Comparison of ENCODE assay signal across 16 mouse cellular contexts in the genomic region with DNA sequence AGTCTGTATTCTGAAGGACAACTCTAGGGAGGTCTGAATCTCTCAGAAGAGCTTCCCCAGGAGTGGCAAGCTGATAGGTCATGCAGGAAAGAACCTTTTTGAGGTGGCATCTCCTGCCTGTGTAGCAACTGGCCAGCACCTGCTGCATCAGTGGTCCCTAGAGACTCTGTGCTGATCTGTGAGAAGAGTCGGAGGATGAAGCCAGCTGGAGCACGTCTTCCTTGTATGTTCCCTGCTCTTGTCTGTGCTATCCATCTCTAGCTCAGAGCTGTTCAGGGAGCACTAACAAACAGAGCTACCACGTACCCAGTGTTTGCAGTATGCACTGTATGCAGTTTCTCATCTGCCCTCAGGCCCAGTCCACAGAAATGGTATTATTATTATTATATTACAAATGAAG.
"Had no signal": no experiment of that assay in that cellular context is flagged by ENCODE, and none has a peak within 500 bp of the region (broad histone marks: within the 10 kb centered on the region; RNA-seq: fewer than 3 reads in every experiment).

No protein-coding gene starts in this region.

- H3K4me3 ChIP-seq: neural tube, embryonic 13.5 days; neural tube, embryonic 15.5 days; stomach, embryonic 15.5 days had no signal

- H3K36me3 ChIP-seq: neural tube, embryonic 15.5 days; stomach, embryonic 15.5 days had no signal

- H3K9me3 ChIP-seq: stomach, embryonic 15.5 days had no signal

- H3K4me1 ChIP-seq: neural tube, embryonic 13.5 days; stomach, embryonic 15.5 days had no signal

- H3K9ac ChIP-seq: neural tube, embryonic 13.5 days; neural tube, embryonic 15.5 days; stomach, embryonic 15.5 days had no signal

- DNase-seq: retina, postnatal 1 day; right cerebral cortex, adult 18-20 months; right cerebral cortex, postnatal 14 days; right cerebral cortex, postnatal 25 days; right cerebral cortex, postnatal 4 days; spleen, adult 18-20 months; thymus, adult 18-20 months; thymus, adult 2 months; thymus, postnatal 14 days; thymus, postnatal 25 days; thymus, postnatal 36 days; thymus, postnatal 4 days had no signal

- H3K27me3 ChIP-seq: neural tube, embryonic 13.5 days; neural tube, embryonic 15.5 days; stomach, embryonic 15.5 days had no signal

- H3K4me2 ChIP-seq: neural tube, embryonic 13.5 days; neural tube, embryonic 15.5 days; stomach, embryonic 15.5 days had no signal

- H3K27ac ChIP-seq: neural tube, embryonic 13.5 days; neural tube, embryonic 15.5 days; stomach, embryonic 15.5 days; stomach, postnatal 0 days had no signal
